Mouse (Mus musculus): ENCODE results near the gene Ckap5.

DNA sequence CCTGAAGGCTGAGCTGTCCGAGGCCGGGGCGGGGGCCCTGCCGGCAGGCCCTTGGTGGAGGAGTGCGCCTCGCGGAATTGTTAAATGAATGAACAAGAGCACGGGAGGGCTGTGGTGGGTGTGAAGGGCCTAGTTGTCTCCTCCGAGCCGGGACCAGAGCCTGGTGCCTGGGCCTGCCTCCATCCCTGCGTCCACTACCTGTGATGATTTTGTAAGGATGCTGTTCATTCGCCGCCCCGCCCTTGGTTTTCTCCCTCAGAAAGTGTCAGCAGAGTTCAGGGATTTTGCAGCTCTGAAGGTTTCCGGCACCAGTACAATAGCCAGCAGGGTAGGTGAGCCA is 555 bp downstream of the Ckap5 start:
- TF ChIP-seq HCFC1 (IDR thresholded peaks at IDR 0.05; ENCODE audit: borderline replicate concordance, insufficient read depth, low read length) (no peak), MAFK (IDR thresholded peaks at IDR 0.05; ENCODE audit: insufficient read depth, low read depth, low read length) (no peak), CHD2 (IDR thresholded peaks at IDR 0.05; ENCODE audit: low read depth, low read length) (no peak), ZC3H11A (IDR thresholded peaks at IDR 0.05; ENCODE audit: borderline replicate concordance, low read depth, low read length) (no peak)
